Mouse (Mus musculus): ENCODE measurements around the gene Gnptg. TPM values are rescaled to one million over a fixed set of nuclear protein-coding genes. Genes with fewer than 3 reads are reported as not detected.
A peak's percentile ranks its signal among the peaks of the same experiment; 100 is the strongest.

The Gnptg gene
- polyA plus RNA-seq, 1 experiment = 47.7 TPM

GRCm38 (mm10) chr17:25273706-25274501, 34.0 kb upstream of the Gnptg start:
- 1% methylated on average over 45 of the region's 45 CpGs for WGBS
- TF ChIP-seq POLR2A (IDR thresholded peaks at IDR 0.05; ENCODE audit: control insufficient read depth, extremely low read depth, insufficient read depth, low read length, poor library complexity) = no peak
- TF ChIP-seq CTCF (IDR thresholded peaks at IDR 0.05; ENCODE audit: borderline replicate concordance, control insufficient read depth, extremely low read depth, insufficient read depth, low read length, poor library complexity) = peak; percentile 97
- DNase-seq = peak; percentile 92
- H3K4me1 ChIP-seq (replicated peaks; ENCODE audit: control insufficient read depth, insufficient read depth, low read length) = peaks cover 17% of the 10 kb centered on the region
- H3K27me3 ChIP-seq (ENCODE audit: control insufficient read depth, insufficient read depth, low read length) = no peaks in the 10 kb centered on the region
- H3K36me3 ChIP-seq (ENCODE audit: control insufficient read depth, insufficient read depth, low read length) = peaks cover 2% of the 10 kb centered on the region
- H3K4me3 ChIP-seq (ENCODE audit: control insufficient read depth, insufficient read depth, low read length) = peak overlapping the region; percentile 99
- H3K27ac ChIP-seq (ENCODE audit: control insufficient read depth, insufficient read depth, low read length) = peak overlapping the region; percentile 84

- Histone ChIP-seq H3K4me1 (replicated peaks; ENCODE audit: control insufficient read depth, insufficient read depth, low read length) (peaks cover 17% of the 10 kb centered on the region), H3K4me3 (ENCODE audit: control insufficient read depth, insufficient read depth, low read length) (peak overlapping the region; percentile 99), H3K27me3 (ENCODE audit: control insufficient read depth, insufficient read depth, low read length) (no peaks in the 10 kb centered on the region), H3K27ac (ENCODE audit: control insufficient read depth, insufficient read depth, low read length) (peak overlapping the region; percentile 84), H3K36me3 (ENCODE audit: control insufficient read depth, insufficient read depth, low read length) (peaks cover 10% of the 10 kb centered on the region)
- TF ChIP-seq POLR2A (IDR thresholded peaks at IDR 0.05; ENCODE audit: control insufficient read depth, extremely low read depth, insufficient read depth, low read length, poor library complexity) = peak; percentile 87
- TF ChIP-seq CTCF (IDR thresholded peaks at IDR 0.05; ENCODE audit: borderline replicate concordance, control insufficient read depth, extremely low read depth, insufficient read depth, low read length, poor library complexity) = peak; percentile 43; the same call in 1 of the 2 replicates
- peak; percentile 78 for DNase-seq
- under 1% methylated on average over 92 of the region's 92 CpGs for WGBS
These were observed 33.2 kb upstream of the Gnptg start for GRCm38 (mm10) chr17:25272951-25273705.

GRCm38 (mm10) chr17:25272326-25272725, 32.4 kb upstream of the Gnptg start:
- TF ChIP-seq CTCF (IDR thresholded peaks at IDR 0.05; ENCODE audit: borderline replicate concordance, control insufficient read depth, extremely low read depth, insufficient read depth, low read length, poor library complexity) (no peak), POLR2A (IDR thresholded peaks at IDR 0.05; ENCODE audit: control insufficient read depth, extremely low read depth, insufficient read depth, low read length, poor library complexity) (no peak)
- under 1% methylated on average over 10 of the region's 10 CpGs for WGBS
- H3K4me3 ChIP-seq (ENCODE audit: control insufficient read depth, insufficient read depth, low read length) = peak overlapping the region; percentile 99

GRCm38 (mm10) chr17:25270795-25271335, 30.9 kb upstream of the Gnptg start:
- Histone ChIP-seq H3K27me3 (ENCODE audit: control insufficient read depth, insufficient read depth, low read length) (no peaks in the 10 kb centered on the region), H3K27ac (ENCODE audit: control insufficient read depth, insufficient read depth, low read length) (no peak overlapping the region), H3K4me3 (ENCODE audit: control insufficient read depth, insufficient read depth, low read length) (no peak overlapping the region), H3K36me3 (ENCODE audit: control insufficient read depth, insufficient read depth, low read length) (peaks cover 32% of the 10 kb centered on the region), H3K4me1 (replicated peaks; ENCODE audit: control insufficient read depth, insufficient read depth, low read length) (peaks cover 17% of the 10 kb centered on the region)
- WGBS = 86% methylated on average over 2 of the region's 2 CpGs
- no peak for DNase-seq
- TF ChIP-seq POLR2A (IDR thresholded peaks at IDR 0.05; ENCODE audit: control insufficient read depth, extremely low read depth, insufficient read depth, low read length, poor library complexity) (no peak), CTCF (IDR thresholded peaks at IDR 0.05; ENCODE audit: borderline replicate concordance, control insufficient read depth, extremely low read depth, insufficient read depth, low read length, poor library complexity) (no peak)

More at GRCm38 (mm10) chr17:25272326-25272725, 32.4 kb upstream of the Gnptg start:
- Histone ChIP-seq H3K36me3 (ENCODE audit: control insufficient read depth, insufficient read depth, low read length) (peaks cover 18% of the 10 kb centered on the region), H3K27ac (ENCODE audit: control insufficient read depth, insufficient read depth, low read length) (peak overlapping the region; percentile 53), H3K27me3 (ENCODE audit: control insufficient read depth, insufficient read depth, low read length) (no peaks in the 10 kb centered on the region), H3K4me1 (replicated peaks; ENCODE audit: control insufficient read depth, insufficient read depth, low read length) (peaks cover 17% of the 10 kb centered on the region)
- no peak for DNase-seq

- Histone ChIP-seq H3K27me3 (ENCODE audit: control insufficient read depth, insufficient read depth, low read length) (no peaks in the 10 kb centered on the region), H3K27ac (ENCODE audit: control insufficient read depth, insufficient read depth, low read length) (no peak overlapping the region), H3K4me3 (ENCODE audit: control insufficient read depth, insufficient read depth, low read length) (no peak overlapping the region), H3K36me3 (ENCODE audit: control insufficient read depth, insufficient read depth, low read length) (peaks cover 68% of the 10 kb centered on the region), H3K4me1 (replicated peaks; ENCODE audit: control insufficient read depth, insufficient read depth, low read length) (no peaks in the 10 kb centered on the region; the same call in 1 of the 2 replicates)
- DNase-seq = no peak
- WGBS = 89% methylated on average over 3 of the region's 3 CpGs
- no peak for TF ChIP-seq POLR2A (IDR thresholded peaks at IDR 0.05; ENCODE audit: control insufficient read depth, extremely low read depth, insufficient read depth, low read length, poor library complexity)
These were observed 24.5 kb upstream of the Gnptg start for GRCm38 (mm10) chr17:25264453-25264852.

GRCm38 (mm10) chr17:25257804-25258261, 17.9 kb upstream of the Gnptg start:
- Histone ChIP-seq H3K27me3 (ENCODE audit: control insufficient read depth, insufficient read depth, low read length) (no peaks in the 10 kb centered on the region; the same call in 1 of the 2 replicates), H3K4me3 (ENCODE audit: control insufficient read depth, insufficient read depth, low read length) (no peak overlapping the region), H3K4me1 (replicated peaks; ENCODE audit: control insufficient read depth, insufficient read depth, low read length) (peaks cover 58% of the 10 kb centered on the region), H3K36me3 (ENCODE audit: control insufficient read depth, insufficient read depth, low read length) (peaks cover 5% of the 10 kb centered on the region), H3K27ac (ENCODE audit: control insufficient read depth, insufficient read depth, low read length) (peak overlapping the region; percentile 72)
- DNase-seq = peak; percentile 56
- 45% methylated on average over 6 of the region's 6 CpGs for WGBS
- no peak for TF ChIP-seq POLR2A (IDR thresholded peaks at IDR 0.05; ENCODE audit: control insufficient read depth, extremely low read depth, insufficient read depth, low read length, poor library complexity)

Data from thymus, adult 2 months (tissue).